Mouse (Mus musculus) bone marrow, adult 2 months (tissue): ENCODE measurements around the gene Qrsl1. TPM values are rescaled to one million over a fixed set of nuclear protein-coding genes. Genes with fewer than 3 reads are reported as not detected.

ENCODE experiments used
- H3K27ac ChIP-seq: fragments of 200-500 bp; 2 replicates; pipeline ENCODE4 v1.5.1; 2012; ENCODE audit warnings: low read depth, mild to moderate bottlenecking, control low read depth, inconsistent platforms, low read length; ENCODE audit not compliant: control insufficient read depth, poor library complexity, insufficient read depth
- H3K4me1 ChIP-seq: fragments of 200-500 bp; 2 replicates; pipeline ENCODE4 v1.6.1; 2011; ENCODE audit warnings: low read length; ENCODE audit not compliant: control insufficient read depth, insufficient read depth
- H3K4me3 ChIP-seq: fragments of 200-500 bp; replicated peaks from 2 replicates; pipeline ENCODE3; 2011; ENCODE audit warnings: mild to moderate bottlenecking, low read depth, low read length, control low read depth; ENCODE audit not compliant: control insufficient read depth
- CTCF ChIP-seq: fragments of 200-500 bp; IDR thresholded peaks from 2 replicates; pipeline ENCODE4 v1.5.1; 2011; ENCODE audit warnings: low read length, control low read depth; ENCODE audit not compliant: control insufficient read depth, insufficient read depth
- POLR2A ChIP-seq: fragments of 200-500 bp; IDR thresholded peaks from 2 replicates; pipeline ENCODE4 v1.6.1; 2011; ENCODE audit warnings: low read depth, mild to moderate bottlenecking, control low read depth, low read length, borderline replicate concordance; ENCODE audit not compliant: control insufficient read depth
- WGBS: fragments of 180-500 bp; shearing (Covaris S2); methylation state at CpG from one replicate; pipeline ENCODE4 v1.1.7; 2018; 5-methylcytosine and 5-hydroxymethylcytosine counted together
- polyA plus RNA-seq: library from polyadenylated mRNA; stranded (reverse); fragments of >200 nt; gene quantifications from 2 replicates; pipeline ENCODE4 v1.2.4, GENCODE M21; 2011; ENCODE audit warnings: low replicate concordance; ENCODE audit not compliant: missing spikeins, insufficient read depth, insufficient read length

The Qrsl1 gene
- polyA plus RNA-seq, 1 experiment, result 10.4 TPM

GRCm38 (mm10) chr10:43918696-43919608 lies 17.4 kb upstream of the Qrsl1 start:
- Histone ChIP-seq H3K4me1 (no peaks in the 10 kb centered on the region; the same call in 1 of the 2 replicates), H3K27ac (no peak overlapping the region), H3K4me3 (no peak overlapping the region)
- TF ChIP-seq CTCF (peak; percentile 96), POLR2A (no peak)
- WGBS, result 42% methylated on average over 17 of the region's 17 CpGs

- H3K4me3 ChIP-seq, result no peak overlapping the region
- no peaks in the 10 kb centered on the region; the same call in 1 of the 2 replicates for H3K4me1 ChIP-seq
- H3K27ac ChIP-seq, result no peak overlapping the region
- 26% methylated on average over 2 of the region's 2 CpGs for WGBS
- TF ChIP-seq POLR2A (no peak), CTCF (no peak)
These were observed 15.2 kb upstream of the Qrsl1 start for GRCm38 (mm10) chr10:43916737-43917136.

GRCm38 (mm10) chr10:43916181-43916580 lies 14.6 kb upstream of the Qrsl1 start:
- 82% methylated on average over 12 of the region's 12 CpGs for WGBS
- TF ChIP-seq CTCF, result no peak
- TF ChIP-seq POLR2A, result no peak
- no peak overlapping the region for H3K27ac ChIP-seq
- H3K4me1 ChIP-seq, result no peaks in the 10 kb centered on the region; the same call in 1 of the 2 replicates
- no peak overlapping the region for H3K4me3 ChIP-seq

- WGBS, result 53% methylated on average over 3 of the region's 3 CpGs
- Histone ChIP-seq H3K27ac (no peak overlapping the region), H3K4me3 (no peak overlapping the region), H3K4me1 (no peaks in the 10 kb centered on the region; the same call in 1 of the 2 replicates)
- TF ChIP-seq CTCF (no peak), POLR2A (no peak)
These were observed 10.7 kb upstream of the Qrsl1 start for GRCm38 (mm10) chr10:43912236-43912635.

GRCm38 (mm10) chr10:43910873-43911142 lies 9.3 kb upstream of the Qrsl1 start:
- no peak overlapping the region for H3K4me3 ChIP-seq
- 27% methylated on average over 8 of the region's 8 CpGs for WGBS

GRCm38 (mm10) chr10:43910032-43910872 lies 8.7 kb upstream of the Qrsl1 start:
- 30% methylated on average over 12 of the region's 12 CpGs for WGBS
- Histone ChIP-seq H3K4me1 (no peaks in the 10 kb centered on the region), H3K4me3 (no peak overlapping the region), H3K27ac (no peak overlapping the region)
- TF ChIP-seq CTCF, result no peak
- TF ChIP-seq POLR2A, result no peak

More at GRCm38 (mm10) chr10:43910873-43911142, 9.3 kb upstream of the Qrsl1 start:
- Histone ChIP-seq H3K27ac (no peak overlapping the region), H3K4me1 (no peaks in the 10 kb centered on the region)
- TF ChIP-seq CTCF (no peak), POLR2A (no peak)

GRCm38 (mm10) chr10:43904569-43904968 lies 3.0 kb upstream of the Qrsl1 start:
- 90% methylated on average over 1 of the region's 1 CpGs for WGBS
- Histone ChIP-seq H3K27ac (no peak overlapping the region), H3K4me1 (no peaks in the 10 kb centered on the region), H3K4me3 (no peak overlapping the region)
- TF ChIP-seq CTCF (no peak), POLR2A (no peak)
